Mouse (Mus musculus) left cerebral cortex, adult 9 months (tissue): ENCODE data around the gene Slc22a12.

Source experiments
- DNase-seq, 2 experiments: peaks; one replicate each; pipeline ENCODE4 v3.0.0; 2022; ENCODE audit warnings: low spot score in 2 of 2

Gene Slc22a12

DNA sequence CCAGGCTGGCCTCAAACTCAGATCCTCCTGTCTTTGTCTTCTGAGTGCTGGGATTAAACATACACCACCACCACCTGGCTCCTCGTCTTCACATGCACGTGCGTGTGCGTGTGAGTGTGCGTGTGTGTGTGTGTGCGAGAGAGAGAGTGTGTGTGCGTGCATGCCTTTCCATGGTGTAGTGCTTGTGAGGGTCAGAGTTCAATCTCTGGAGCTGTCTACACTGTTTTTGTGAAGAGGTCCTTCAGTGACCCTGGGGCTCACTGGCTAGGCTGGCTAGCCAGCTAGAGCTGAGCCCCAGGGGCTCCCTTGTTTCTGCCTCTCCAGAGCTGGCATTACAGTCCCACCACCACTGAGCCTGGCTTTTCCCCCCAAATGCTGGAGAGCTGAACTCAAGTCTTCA, 1.3 kb downstream of the Slc22a12 start:
- no peak for DNase-seq

DNA sequence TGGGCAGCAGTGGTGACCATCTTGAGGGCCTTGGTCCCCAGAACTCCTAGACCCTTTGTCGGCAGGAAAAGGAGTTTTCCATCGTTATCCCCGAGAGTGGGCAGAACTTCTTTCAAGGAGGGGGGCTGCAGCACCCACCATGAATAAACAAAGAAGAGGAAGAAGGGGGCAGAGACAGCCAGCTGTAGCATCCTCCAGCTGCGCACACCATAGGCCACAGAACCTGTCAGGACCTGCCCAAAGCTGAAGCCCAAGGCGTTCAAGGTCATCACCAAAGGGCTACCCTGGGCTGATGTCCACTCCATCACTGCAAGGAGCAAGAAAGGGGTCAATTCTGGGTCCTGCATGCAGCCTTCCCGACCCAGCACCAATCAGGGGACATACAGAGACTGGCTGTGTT, 2.6 kb downstream of the Slc22a12 start:
- no peak for DNase-seq

DNA sequence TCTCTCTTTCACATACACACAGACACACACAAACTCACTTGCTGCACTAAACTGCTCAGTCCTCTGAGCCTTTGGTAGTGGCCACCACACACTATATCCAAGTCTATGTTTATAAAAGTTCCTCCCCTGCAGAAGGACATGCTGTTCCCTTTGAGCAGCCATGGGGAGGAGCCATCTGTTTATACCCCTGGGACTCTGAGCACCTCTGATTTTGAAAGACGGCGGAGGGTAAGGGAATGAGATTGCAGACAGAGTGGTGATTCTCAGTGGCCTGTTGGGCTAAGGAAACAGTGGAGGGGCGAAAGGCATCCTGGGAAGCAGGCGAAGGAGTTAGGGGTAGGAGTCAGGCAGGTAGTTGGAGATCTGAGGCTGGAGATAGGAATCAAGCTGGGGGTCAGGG, 3.2 kb downstream of the Slc22a12 start:
- DNase-seq, result peak in 1 of 2 experiments; percentile 2

DNA sequence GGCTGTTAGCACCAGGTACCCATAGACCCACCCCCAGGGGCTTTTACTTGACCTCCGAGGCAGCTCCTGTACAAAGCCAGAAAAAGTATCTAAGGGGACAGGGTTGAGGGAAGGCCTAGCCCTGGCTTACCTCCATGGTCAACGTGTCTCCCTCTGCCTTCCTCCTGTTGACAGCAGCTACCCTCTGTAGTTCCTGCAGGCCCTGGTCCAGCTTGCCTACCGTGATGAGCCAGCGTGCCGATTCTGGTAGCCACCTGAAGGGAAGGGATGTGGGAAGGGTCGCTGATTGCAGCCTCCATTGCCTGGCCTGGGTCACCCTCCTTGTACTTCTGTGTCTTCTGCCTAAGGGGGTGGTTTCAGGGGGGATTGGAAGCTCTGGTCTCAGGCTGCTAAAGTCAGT, 4.3 kb downstream of the Slc22a12 start:
- no peak for DNase-seq

DNA sequence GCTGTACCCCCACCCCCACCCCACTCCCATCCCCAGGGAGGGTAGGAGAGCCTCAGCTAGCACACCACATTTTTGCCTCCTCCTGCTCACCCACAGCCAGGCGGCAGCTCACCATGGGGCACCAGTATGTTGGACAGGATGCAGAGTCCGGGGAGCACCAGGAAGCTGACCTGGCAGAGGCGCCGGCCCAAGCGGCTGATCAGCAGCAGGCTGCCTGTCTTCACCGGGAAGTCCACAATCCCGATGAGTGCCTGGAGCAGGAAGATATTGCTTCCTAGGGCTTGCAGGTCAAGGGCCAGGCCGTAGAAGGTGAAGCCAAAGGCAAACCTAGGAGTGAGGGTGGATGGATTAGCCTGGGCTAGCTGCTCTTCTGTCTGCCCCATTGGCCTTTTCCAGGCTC, 5.3 kb downstream of the Slc22a12 start:
- no peak for DNase-seq

DNA sequence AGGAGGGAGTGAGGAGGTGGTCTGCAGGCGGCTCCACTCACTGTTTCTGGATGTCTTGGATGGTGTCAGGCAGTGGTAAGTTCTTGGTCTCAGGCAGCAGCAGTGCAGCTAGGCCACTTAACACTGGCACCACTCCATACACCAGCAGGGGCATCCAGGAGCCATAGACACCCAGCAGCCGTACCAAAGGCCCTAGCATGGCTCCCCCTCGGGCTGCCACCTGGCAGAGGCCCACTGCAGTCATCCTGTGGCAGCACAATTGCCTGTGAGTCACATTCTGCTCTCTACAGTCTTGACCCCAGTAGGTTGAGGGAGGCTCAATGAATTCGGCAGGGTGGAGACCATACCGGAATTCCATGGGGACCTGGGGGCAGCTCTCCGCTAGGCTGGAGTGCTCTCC, 6.1 kb downstream of the Slc22a12 start:
- no peak for DNase-seq

DNA sequence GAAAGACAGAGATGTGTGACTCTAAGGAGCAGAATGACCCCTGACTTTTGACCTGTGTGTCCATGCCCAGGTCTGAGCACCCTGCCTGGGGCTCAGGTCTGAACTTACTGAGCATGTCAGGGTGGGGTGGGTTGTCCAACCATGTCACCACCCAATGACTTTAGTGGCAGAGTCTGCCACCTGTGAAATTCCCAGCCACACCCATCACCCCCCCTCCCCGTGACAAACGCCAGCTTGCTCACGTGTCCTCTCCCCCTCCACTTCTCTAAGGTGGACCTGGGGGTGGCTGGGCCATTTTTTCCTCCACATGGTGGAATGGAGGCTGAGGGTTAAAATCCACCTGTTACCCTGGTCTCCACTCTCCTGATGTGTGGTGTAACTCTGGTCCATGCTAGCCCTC, 6.6 kb downstream of the Slc22a12 start:
- DNase-seq, result no peak

DNA sequence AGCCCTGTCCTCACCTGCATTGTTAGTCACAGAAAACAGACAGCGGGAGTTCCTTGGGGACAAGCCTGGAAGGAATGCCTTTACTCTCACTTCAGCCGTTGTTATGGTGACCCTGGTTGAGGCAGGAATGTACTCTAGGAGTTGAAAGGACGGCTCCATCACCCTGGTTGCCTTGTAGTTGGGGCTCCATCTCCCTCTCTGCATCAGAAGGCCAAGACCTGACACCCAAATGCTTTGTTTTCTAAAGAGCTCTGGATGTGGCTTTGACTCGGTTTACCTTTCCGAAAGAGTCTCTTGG, 8.8 kb downstream of the Slc22a12 start:
- no peak for DNase-seq

DNA sequence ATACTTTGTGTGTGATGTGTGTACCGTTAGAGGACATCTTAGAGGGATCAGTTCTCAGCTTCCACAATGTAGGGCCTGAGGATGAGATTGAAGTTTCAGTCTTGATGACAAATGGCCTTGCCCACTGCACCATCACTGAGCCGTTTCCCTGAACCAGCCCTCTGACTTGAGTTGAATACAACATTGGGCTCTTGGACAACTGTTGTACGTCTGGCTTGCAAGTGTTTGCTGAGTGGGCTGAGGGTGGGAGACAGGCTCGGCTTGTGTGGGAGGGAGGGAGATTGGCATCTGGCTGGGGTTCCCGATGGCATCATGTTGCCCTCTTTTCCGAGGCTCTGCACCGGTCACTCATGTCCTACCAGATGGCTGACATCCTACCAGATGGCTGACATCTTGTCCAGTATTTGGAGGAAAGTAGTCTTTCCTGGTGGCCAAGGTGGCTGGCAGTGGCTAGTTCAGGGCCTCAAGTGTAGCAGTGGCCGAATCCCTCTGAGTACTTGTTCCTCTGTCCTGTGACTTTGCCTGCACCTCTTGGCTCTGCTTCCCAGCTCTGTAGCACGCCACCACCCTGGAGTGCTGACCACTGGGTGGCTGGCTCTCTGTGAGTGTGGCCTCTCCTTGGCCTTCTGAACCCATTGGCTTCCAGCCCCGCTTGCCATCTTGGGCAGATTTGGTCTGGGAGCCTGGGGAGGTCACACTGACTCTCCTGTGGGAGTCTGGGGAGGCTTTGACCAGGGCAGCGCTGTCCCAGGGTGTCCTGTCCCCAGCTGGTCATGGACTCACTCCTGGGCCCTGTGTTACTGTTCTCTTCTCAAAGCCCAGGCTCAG, 9.3 kb downstream of the Slc22a12 start:
- no peak for DNase-seq

DNA sequence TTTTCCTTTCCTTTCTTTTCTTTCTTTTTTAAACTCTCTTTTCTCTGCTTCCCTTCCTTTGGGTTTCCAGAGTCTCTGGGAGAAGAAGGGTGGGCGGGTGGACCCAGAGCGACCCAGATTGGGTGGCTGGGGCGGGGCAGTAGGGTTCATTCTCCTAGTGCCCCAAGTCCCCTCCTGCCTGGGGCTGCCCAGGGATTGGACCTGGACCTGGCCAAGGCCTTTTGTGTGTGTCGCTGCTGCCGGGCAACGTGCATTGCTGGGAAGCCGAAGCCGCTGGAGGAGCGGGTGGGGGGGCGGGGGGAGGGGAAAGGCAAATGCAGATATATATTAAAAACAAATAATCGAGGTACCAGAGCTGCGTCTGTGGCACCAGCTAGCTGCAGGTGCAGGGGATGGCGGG, 10.2 kb downstream of the Slc22a12 start:
- no peak for DNase-seq

DNA sequence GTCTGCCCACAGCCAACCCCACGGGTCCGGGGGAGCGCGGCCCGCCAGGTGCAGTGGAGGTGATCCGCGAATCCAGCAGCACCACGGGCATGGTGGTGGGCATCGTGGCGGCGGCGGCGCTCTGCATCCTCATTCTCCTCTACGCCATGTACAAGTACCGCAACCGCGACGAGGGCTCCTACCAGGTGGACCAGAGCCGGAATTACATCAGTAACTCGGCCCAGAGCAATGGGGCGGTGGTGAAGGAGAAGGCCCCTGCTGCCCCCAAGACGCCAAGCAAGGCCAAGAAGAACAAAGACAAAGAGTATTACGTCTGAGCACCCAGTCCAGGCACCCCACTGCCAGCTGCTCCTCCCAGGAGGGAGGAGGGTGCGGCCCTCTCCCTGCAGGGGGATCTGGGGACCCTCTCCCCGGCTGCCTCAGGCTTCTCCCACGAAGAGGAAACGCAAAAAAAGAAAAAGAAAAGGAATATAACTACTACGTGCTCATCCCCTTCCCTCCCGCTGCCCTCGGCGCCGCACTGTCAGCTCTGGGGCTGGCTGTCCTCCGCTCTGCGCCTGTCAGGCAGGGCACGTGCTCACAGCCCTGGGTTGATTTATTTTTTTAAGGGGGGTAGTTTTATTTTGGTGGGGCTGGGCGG, 10.9 kb downstream of the Slc22a12 start:
- DNase-seq, result no peak

DNA sequence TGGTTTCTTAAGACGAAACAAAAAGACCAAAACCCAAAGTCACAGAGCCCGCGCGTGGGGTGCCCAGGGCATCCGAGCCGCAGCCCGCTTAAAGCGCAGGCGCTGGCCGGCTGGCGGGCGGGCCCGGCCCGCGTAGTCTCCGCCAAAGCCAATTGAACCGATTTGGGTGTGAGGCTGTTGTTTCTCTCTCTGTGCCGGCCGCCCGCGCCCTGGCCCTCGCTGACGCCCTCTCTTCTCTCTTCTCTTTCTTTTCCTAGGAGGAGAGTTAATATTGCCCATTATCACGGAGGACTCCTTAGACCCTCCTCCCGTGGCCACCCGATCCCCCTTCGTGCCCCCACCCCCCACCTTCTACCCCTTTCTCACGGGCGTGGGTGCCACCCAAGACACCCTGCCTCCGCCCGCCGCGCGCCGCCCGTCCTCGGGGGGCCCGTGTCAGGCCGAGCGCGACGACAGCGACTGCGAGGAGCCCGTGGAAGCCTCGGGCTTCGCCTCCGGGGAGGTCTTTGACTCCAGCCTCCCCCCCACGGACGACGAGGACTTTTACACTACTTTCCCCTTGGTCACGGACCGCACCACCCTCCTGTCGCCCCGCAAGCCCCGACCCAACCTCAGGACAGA, 11.7 kb downstream of the Slc22a12 start:
- DNase-seq, result no peak

DNA sequence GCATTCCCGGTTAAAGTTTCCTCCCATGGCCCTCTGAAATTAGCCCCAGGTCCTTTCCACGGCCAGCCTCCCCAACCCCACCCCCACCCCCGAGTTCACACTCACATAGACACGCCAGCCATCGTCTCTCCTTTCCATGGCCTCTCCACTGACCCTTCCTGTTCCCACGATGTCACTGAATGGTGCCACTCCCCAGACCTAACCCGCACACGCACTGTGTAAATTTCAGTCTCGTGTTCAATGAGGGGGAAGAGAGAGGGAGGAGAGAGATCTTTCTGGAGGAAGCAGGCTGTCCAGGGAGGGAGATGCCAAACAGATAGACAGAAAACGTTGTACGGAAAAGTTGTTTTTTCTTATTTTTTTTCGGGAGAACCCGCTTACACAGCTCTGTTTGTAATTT, 12.5 kb downstream of the Slc22a12 start:
- DNase-seq, result no peak

DNA sequence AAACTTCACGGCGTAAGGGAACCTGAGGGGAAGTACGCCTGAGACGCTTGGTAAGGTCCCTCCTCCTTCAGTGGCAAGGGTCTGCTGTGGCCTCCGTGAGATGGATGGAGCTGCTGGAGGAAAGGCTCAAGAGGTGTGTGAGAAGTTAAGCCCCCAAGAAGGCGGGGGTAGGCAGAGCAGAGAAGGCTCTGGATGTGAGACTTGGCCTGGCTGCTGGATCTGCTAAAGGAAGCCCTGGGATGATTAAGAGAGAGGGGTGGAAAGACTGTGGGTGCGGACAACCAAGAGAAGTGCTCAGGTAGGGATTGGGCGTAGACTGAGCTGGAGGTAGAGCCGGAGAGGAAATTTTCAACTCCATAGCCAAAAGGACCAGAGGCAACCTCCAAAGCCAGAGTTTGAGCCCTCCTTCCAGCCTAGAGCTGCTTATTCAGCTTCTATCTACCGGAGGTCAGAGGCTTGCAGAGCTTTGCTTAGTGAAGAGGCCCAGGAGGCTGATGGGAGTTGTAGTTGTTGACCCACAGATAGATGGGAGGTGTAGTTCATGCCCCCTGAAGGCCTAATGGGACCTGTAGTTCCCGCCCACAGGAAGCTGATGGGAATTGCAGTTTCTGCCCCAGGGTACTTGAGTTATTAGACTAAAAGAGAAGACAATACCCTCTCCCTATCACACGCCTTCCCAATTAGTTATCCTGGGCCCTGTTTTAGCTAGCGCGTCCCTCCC, 13.4 kb downstream of the Slc22a12 start:
- no peak for DNase-seq

DNA sequence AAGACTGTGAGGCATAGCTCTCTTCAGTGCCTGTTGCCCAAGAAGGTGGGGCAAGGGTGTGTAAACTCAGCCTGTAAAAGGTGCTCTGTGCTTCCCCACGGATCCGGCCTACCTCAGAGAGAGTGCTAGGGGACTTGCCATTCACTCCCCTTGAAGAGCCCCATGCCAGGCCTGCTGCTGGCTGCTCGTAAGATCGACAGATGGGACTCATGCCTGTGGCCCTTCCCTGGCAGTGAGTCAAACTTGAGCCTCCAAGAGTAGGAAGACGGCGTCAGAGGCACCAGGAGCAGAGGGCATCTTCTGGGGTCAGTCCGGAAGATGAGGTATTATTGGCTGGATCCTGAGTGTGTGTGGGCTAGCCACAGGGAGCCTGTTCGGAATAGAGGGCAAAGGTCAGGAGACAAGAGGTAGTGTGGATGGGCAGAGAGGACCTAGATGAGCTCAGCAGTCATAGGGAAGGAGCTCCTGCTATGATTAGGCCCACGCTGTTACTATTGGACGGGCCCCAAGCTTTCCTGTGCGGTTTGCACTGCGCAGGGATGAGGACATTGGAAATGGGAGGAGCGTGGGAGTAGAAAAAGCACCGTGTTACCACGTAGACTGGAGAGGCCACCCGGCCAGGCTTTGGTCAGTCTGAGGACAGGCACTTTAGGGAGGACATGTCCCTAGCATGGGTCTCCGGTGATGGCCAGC, 14.8 kb downstream of the Slc22a12 start:
- DNase-seq, result no peak

DNA sequence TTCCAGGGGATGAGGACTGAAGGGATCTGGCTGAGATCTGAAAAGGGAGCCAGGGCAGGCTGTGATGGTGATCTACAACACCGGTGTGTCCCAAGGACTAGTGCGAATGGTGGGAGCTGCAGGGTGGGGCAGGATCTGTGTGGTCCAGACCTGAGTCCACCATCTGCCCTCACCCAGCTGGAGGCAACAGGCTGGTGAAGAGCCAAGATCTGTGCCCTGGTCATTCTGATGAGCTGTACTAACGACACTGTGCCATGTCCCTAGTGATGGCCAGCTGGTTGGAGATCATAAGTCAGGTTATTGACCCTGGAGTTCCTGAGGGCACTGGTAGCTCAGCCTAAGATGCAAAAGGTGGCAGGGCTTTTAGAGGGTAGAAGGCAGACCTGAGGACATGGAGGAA, 15.4 kb downstream of the Slc22a12 start:
- DNase-seq, result no peak

DNA sequence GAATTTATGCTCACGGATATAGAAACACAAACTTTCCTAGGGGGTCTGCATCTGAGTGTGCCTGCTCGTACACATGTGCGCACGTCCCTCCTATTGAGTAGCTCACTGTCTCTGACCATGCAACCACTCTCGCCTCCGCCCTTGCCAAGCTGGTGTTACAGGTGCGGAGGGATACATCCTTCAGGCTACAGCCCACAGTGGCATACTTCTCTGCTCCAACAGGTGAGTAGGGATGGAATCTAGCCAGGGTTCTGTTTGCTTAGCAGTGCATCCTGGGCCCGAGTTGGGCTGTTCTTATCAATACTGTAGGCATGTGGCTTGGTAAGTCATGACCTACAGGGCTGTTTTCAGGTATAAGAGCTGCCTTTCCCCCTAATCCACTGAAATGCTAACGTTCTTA, 16.8 kb downstream of the Slc22a12 start:
- no peak for DNase-seq

DNA sequence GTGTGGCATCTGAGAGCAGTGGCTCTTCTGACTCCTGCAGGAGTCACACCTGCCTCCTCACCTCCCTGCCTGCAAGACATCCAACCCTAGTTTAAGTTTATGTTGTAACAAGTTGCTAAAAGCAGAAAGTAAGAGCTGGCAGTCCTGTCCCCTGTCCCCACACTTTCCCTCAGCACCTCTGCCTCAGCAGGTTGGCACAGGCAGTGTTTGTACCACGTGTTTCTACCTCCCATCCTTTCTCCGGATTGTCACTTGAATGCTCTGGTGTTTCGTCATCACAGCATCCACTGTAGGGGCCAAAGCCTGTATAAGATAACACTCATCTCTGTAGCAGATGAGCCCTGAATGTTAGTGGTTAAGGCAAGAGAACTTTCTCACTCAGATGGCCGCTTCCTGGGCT, 17.8 kb downstream of the Slc22a12 start:
- no peak for DNase-seq

DNA sequence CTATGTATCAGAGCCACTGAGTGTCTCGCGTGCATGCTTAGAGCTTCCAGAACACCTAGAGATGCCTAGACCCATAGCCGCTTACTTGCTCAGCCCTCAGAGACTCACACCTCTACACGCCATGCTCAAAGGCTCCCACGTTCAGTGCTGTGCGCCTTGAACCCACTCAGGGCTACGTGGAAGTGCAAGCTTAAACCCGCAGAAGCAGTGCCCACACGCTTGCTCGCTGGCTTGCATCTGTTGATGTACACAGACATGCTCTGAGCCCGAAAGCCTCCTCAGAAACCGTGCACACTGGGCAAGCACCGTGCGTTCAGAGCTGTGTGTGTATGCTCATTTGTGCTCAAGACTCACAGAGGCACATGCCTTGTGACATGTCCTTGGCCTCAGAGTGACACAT, 20.5 kb downstream of the Slc22a12 start:
- DNase-seq, result peak in 1 of 2 experiments; percentile 71

DNA sequence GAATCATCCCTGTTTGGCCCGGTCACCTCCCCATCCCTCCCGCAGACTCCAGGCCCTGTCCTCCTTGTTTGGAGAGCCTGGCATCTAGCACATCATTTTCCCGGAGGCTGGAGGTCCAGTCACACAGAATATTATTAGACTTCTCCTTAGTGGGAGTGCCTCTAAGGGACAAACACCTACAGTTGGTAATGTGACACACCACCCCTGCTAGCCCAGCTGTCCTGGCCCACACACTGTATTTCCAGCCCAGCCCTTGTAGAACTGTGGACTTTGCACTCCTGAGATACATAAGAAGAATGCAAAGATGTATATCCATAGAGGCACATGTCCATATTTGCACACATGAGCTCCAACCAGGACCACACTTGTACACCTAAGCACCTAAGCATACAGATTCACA, 21.2 kb downstream of the Slc22a12 start:
- DNase-seq, result no peak

DNA sequence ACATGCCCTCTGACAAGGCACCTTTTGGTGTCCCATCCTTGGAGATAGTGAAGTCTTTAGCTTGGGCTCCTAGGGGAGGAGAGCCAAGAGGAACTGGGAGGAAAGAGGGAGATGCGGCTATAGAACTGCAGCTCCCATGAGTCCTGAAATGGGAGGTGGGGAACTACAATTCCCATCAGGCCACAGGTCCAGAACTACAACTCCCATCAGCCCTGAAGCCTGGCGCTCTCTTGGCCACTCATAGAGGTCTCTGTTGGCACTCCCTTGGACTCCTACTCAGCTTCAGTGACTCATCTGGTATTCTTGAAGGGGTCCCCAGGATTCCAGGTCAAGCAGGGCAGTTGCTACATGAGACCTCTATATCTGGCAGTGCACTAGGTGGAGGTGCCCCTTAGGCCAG, 23.3 kb downstream of the Slc22a12 start:
- peak in 1 of 2 experiments; percentile 49 for DNase-seq

DNA sequence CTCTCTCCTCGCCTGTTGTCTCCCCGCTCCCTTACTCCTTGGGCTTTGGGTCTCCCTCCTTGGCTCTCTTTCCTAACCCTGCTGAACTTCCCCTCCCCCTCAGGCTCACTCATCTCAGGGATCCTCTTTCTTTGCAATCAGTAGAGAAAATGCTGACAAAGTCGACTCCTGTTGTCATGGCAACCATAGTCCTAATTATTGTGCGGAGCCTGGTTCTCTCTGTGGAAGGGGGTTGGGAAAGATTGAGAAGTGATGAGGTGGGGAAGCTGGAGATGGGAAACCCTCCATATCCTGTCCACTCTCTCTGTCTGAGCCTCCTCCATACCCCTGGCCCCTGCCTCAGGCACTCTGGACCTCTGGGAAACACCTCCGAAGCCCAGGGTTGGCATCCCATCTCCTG, 24.2 kb downstream of the Slc22a12 start:
- peak in 1 of 2 experiments; percentile 62 for DNase-seq
